Mouse (Mus musculus) spleen, postnatal 4 days (tissue): ENCODE results near the gene Tamm41.
A peak's percentile ranks its signal among the peaks of the same experiment; 100 is the strongest.

Experiments
- DNase-seq, 2 experiments: peaks; one replicate each; pipeline ENCODE4 v3.0.0; 2022; ENCODE audit warnings: low spot score in 2 of 2

The Tamm41 gene

GRCm38 (mm10) chr6:115027485-115027992 lies 10.1 kb downstream of the Tamm41 start:
- DNase-seq: no peak

GRCm38 (mm10) chr6:115022876-115023275 lies 14.8 kb downstream of the Tamm41 start:
- DNase-seq: no peak

- DNase-seq: no peak
Measured at GRCm38 (mm10) chr6:115015461-115015860, 22.2 kb downstream of the Tamm41 start.

- no peak for DNase-seq
Measured at GRCm38 (mm10) chr6:115013574-115013973, 24.1 kb downstream of the Tamm41 start.

- no peak for DNase-seq
Measured at GRCm38 (mm10) chr6:115011792-115012191, 25.9 kb downstream of the Tamm41 start.

- DNase-seq: no peak
Measured at GRCm38 (mm10) chr6:115010815-115011214, 26.9 kb downstream of the Tamm41 start.

GRCm38 (mm10) chr6:115010304-115010703 lies 27.4 kb downstream of the Tamm41 start:
- no peak for DNase-seq

- DNase-seq: peak; percentile 61 to 88
Measured at GRCm38 (mm10) chr6:115007728-115008127, 29.9 kb downstream of the Tamm41 start.

- DNase-seq: no peak
Measured at GRCm38 (mm10) chr6:115006948-115007347, 30.7 kb downstream of the Tamm41 start.

GRCm38 (mm10) chr6:115006065-115006464 lies 31.6 kb downstream of the Tamm41 start:
- DNase-seq: no peak

- no peak for DNase-seq
Measured at GRCm38 (mm10) chr6:115005351-115005890, 32.3 kb downstream of the Tamm41 start.

GRCm38 (mm10) chr6:115004636-115005035 lies 33.0 kb downstream of the Tamm41 start:
- no peak for DNase-seq

- DNase-seq: no peak
Measured at GRCm38 (mm10) chr6:114998374-114999031, 39.2 kb downstream of the Tamm41 start.

GRCm38 (mm10) chr6:114997471-114997870 lies 40.2 kb downstream of the Tamm41 start:
- DNase-seq: no peak

GRCm38 (mm10) chr6:114996910-114997309 lies 40.8 kb downstream of the Tamm41 start:
- DNase-seq: no peak

GRCm38 (mm10) chr6:114994079-114994478 lies 43.6 kb downstream of the Tamm41 start:
- no peak for DNase-seq

GRCm38 (mm10) chr6:114993659-114994058 lies 44.0 kb downstream of the Tamm41 start:
- DNase-seq: no peak

- DNase-seq: no peak
Measured at GRCm38 (mm10) chr6:114991909-114992308, 45.8 kb downstream of the Tamm41 start.

- DNase-seq: no peak
Measured at GRCm38 (mm10) chr6:114988619-114988980, 49.1 kb downstream of the Tamm41 start.

- no peak for DNase-seq
Measured at GRCm38 (mm10) chr6:114987966-114988618, 49.6 kb downstream of the Tamm41 start.

- no peak for DNase-seq
Measured at GRCm38 (mm10) chr6:114982671-114983070, 55.0 kb downstream of the Tamm41 start.

- DNase-seq: no peak
Measured at GRCm38 (mm10) chr6:114979715-114980114, 58.0 kb downstream of the Tamm41 start.

- no peak for DNase-seq
Measured at GRCm38 (mm10) chr6:114976915-114977419, 60.7 kb downstream of the Tamm41 start.
